Mouse (Mus musculus): Measurements from ENCODE around the gene Tmod3.
A peak's percentile ranks its signal among the peaks of the same experiment; 100 is the strongest.
"Not testable (repeated sequence)": the region's sequence is repeated elsewhere in the genome, so short reads cannot be mapped to it uniquely, and the experiment has no call there.

The Tmod3 gene

GRCm38 (mm10) chr9:75558812-75559511, 495 bp downstream of the Tmod3 start:
- ATAC-seq (ENCODE audit: insufficient number of reproducible peaks, low FRiP score, low TSS enrichment) = peak; percentile 64

GRCm38 (mm10) chr9:75558360-75558759, 1.1 kb downstream of the Tmod3 start:
- ATAC-seq (ENCODE audit: insufficient number of reproducible peaks, low FRiP score, low TSS enrichment) = no peak

- ATAC-seq (ENCODE audit: insufficient number of reproducible peaks, low FRiP score, low TSS enrichment) = no peak
Observed at GRCm38 (mm10) chr9:75553719-75554118, 5.7 kb downstream of the Tmod3 start.

GRCm38 (mm10) chr9:75551342-75551741, 8.1 kb downstream of the Tmod3 start:
- ATAC-seq (ENCODE audit: insufficient number of reproducible peaks, low FRiP score, low TSS enrichment) = no peak; the same call in 1 of the 2 replicates

GRCm38 (mm10) chr9:75549010-75549409, 10.4 kb downstream of the Tmod3 start:
- no peak for ATAC-seq (ENCODE audit: insufficient number of reproducible peaks, low FRiP score, low TSS enrichment)

DNA sequence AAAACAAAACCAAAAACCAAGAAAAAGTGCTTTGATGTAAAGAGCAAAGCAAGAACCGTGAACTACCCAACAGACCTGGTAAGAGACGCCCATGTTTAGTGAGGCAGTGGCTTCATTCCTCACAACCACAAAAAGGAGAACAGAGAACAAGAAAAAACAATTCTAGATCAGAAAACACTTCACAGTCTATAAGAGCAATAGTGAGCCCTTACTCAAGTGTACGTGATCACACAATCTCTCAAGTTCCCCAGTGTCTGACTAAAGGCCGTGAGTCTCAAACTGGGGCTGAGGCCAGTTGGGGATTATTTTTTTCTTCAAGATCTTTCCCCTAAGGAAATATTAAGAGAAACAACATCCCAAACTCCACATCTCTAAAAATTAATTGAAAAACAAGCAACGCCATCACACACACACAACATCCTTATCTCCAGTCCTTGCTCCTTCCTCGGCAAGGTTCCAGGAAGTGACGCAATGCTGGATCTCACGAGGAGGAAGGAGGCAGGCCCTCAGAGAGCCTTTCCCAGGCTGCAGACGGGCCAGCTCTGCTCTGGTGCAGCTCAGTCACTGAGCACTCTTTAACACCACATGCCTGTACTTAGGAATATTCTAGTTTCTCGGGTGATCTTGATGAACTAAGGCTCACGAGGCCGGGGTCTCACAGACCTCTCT, 12.4 kb downstream of the Tmod3 start:
- no peak for ATAC-seq (ENCODE audit: insufficient number of reproducible peaks, low FRiP score, low TSS enrichment)

- no peak for ATAC-seq (ENCODE audit: insufficient number of reproducible peaks, low FRiP score, low TSS enrichment)
Observed at GRCm38 (mm10) chr9:75545514-75545913, 13.9 kb downstream of the Tmod3 start.

DNA sequence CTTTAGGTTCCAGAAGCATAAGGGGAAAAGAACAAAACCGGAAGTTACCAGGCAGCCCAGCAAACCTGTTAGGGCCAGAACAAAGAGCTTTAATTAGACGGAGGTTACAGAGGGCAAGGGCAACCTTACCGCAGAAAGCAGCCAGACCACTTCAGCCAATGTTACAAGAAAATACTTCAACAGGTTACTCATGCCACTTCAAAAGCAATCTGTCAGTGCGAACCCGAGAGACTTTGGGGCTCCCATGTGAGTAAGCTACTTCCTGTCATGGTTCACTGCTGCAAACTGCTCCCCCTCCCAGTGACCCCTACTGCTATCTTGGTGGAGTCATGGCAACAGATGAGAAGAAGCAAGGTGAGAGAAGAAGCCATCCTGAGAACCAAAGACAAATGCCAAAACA, 18.0 kb downstream of the Tmod3 start:
- no peak for ATAC-seq (ENCODE audit: insufficient number of reproducible peaks, low FRiP score, low TSS enrichment)

GRCm38 (mm10) chr9:75536422-75536821, 23.0 kb downstream of the Tmod3 start:
- no peak for ATAC-seq (ENCODE audit: insufficient number of reproducible peaks, low FRiP score, low TSS enrichment)

DNA sequence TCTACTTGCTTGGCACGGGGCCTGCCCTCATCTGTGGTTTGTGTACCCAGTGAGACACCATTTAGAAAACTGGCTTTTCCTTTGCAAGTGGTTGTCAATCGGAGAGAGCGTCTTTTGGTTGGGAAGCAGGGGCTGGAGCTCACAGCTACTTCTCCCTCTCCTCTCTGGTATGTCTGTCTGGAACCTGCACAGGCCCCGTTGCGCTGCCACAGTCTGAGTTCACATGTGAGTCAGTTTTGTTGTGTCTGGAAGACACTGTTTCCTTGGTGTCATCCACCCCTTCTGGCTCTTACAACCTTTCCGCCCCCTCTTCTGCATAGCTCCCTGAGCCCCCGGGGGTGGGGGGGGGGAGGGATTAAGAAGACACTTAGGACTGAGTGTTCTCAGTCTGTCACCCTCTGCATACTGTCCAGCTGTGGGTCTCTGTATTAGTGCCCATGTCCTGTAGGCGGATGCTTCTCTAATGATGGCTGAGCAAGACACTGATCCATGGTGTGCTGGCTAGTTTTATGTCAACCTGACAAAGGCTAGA, 25.0 kb downstream of the Tmod3 start:
- ATAC-seq (ENCODE audit: insufficient number of reproducible peaks, low FRiP score, low TSS enrichment) = no peak

- ATAC-seq (ENCODE audit: insufficient number of reproducible peaks, low FRiP score, low TSS enrichment) = not testable (repeated sequence)
Observed at GRCm38 (mm10) chr9:75532989-75533388, 26.5 kb downstream of the Tmod3 start.

DNA sequence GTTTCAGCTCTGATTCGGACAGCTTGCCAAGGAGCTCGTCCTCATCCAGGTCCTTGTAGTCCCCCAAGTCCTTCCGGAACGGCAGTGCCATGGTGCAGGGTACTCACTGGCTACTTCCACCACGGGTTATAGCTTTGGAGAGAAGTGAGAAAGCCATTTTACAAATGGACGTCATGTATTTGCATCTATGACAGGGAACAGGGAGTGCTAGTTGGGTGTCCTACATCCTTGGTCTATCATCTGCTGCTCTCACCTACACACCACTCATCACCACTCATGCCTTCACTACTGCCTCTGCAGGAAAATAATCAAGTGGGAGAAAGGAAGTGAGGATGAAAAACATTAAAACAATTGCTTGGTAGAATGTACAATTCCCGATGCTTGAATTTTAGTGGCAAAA, 27.0 kb downstream of the Tmod3 start:
- ATAC-seq (ENCODE audit: insufficient number of reproducible peaks, low FRiP score, low TSS enrichment) = no peak

DNA sequence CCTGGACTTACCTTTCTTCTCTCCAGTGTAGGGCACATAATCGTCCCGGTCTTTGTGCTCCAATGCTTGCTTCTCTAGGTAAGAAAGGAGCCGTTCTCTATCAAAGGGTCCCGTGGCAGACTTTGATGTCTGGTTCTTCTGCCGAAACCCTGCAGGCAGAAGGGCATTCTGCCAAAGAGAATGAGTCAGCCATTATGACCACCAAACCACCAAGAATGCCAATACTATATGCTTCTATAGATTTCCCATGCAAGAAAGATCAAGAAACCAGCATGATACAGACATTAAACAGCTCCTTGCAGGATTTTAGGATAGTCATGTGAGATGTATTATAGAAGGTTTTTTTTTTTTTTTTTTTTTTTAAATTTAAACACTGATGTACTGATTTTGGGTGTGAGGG, 30.1 kb downstream of the Tmod3 start:
- no peak for ATAC-seq (ENCODE audit: insufficient number of reproducible peaks, low FRiP score, low TSS enrichment)

- no peak for ATAC-seq (ENCODE audit: insufficient number of reproducible peaks, low FRiP score, low TSS enrichment)
Observed at GRCm38 (mm10) chr9:75528096-75528495, 31.4 kb downstream of the Tmod3 start.

DNA sequence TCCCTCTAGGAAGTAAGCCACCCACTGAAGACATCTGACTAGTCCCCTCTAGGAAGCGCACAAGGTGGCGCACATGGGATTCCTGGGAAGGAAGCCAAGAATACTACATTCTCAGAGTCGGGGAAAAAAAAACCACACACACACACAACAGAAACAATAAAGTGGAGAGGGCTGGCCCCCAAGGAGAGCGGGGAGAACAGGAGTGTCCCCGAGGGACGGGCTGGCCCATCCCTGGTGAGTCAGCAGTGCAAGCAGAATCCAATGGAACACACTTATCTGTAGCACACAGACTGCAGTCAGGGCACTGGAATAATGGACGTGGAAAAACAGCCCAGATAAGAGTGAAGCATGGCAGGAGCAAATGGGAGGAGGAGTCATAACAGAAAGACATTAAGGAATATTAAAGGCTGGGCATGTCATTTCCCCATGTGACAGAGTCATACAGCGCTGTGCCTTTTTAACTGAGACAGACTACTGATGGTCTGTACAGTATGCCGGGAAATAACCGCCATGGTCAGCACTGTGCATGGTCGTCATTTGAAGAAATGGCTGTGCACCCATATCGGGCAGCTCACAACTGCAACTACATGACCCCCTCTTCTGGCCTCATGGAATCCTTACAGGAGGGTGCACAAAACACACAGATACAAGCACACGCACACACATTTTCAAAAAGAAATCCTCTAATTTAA, 31.9 kb downstream of the Tmod3 start:
- no peak for ATAC-seq (ENCODE audit: insufficient number of reproducible peaks, low FRiP score, low TSS enrichment)

- no peak for ATAC-seq (ENCODE audit: insufficient number of reproducible peaks, low FRiP score, low TSS enrichment)
Observed at GRCm38 (mm10) chr9:75523646-75524045, 35.8 kb downstream of the Tmod3 start.

GRCm38 (mm10) chr9:75522217-75522616, 37.2 kb downstream of the Tmod3 start:
- no peak for ATAC-seq (ENCODE audit: insufficient number of reproducible peaks, low FRiP score, low TSS enrichment)

DNA sequence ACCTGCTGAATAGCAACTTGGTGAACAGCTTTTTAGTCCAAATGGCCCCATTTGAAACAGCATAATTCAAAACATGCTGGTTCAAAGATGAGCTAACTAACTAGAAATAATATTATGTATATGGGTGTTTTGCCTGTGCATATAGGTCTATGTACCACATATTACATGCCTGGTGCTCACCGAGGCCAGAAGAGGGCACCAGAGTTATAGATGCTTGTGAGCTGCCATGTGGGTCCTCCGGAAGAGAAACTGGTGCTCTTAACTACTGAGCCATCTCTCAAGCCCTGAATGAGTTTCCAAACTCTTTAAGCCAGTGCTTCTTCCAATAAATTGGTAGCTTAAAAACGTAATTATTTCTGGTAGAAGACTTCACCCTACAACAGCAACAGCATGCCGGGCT, 37.7 kb downstream of the Tmod3 start:
- ATAC-seq (ENCODE audit: insufficient number of reproducible peaks, low FRiP score, low TSS enrichment) = no peak

- ATAC-seq (ENCODE audit: insufficient number of reproducible peaks, low FRiP score, low TSS enrichment) = no peak
Observed at GRCm38 (mm10) chr9:75520940-75521339, 38.5 kb downstream of the Tmod3 start.

GRCm38 (mm10) chr9:75517751-75518150, 41.7 kb downstream of the Tmod3 start:
- no peak for ATAC-seq (ENCODE audit: insufficient number of reproducible peaks, low FRiP score, low TSS enrichment)

- peak; percentile 74; the same call in 1 of the 2 replicates for ATAC-seq (ENCODE audit: insufficient number of reproducible peaks, low FRiP score, low TSS enrichment)
Observed at GRCm38 (mm10) chr9:75515464-75516113, 43.9 kb downstream of the Tmod3 start.

Measured in cerebellum, adult (tissue).